In genomic region chr11:76312805-76313204, GRCm38 (mm10) we compare ENCODE assay signal across 16 mouse cellular contexts.
DNase-seq lines count a peak whose midpoint lies in the region; ATAC-seq and TF ChIP-seq lines count a peak whose summit lies in the region.
"Had no signal": no experiment of that assay in that cellular context is flagged by ENCODE, and none has a peak within 500 bp of the region (broad histone marks: within the 10 kb centered on the region; RNA-seq: fewer than 3 reads in every experiment).

No protein-coding gene starts in this region.

- TF ChIP-seq POLR2A in myocyte (IDR thresholded peaks at IDR 0.05; ENCODE audit: insufficient read length, low read depth), result no peak

- no peak overlapping the region for H3K9ac ChIP-seq in heart, embryonic 16.5 days (ENCODE audit: low read length)
- H3K9ac ChIP-seq in embryonic facial prominence, embryonic 14.5 days (ENCODE audit: low read depth, low read length), result no peak overlapping the region
- H3K9ac ChIP-seq: hindbrain, embryonic 12.5 days; liver, embryonic 14.5 days; midbrain, embryonic 12.5 days had no signal

- no peaks in the 10 kb centered on the region for H3K9me3 ChIP-seq in heart, embryonic 16.5 days (replicated peaks; ENCODE audit: control insufficient read depth, low read length)
- no peaks in the 10 kb centered on the region for H3K9me3 ChIP-seq in embryonic facial prominence, embryonic 14.5 days (ENCODE audit: control insufficient read depth, low read length)
- H3K9me3 ChIP-seq: hindbrain, embryonic 12.5 days; midbrain, embryonic 12.5 days had no signal

- ATAC-seq in heart, embryonic 16.5 days (replicated peaks; ENCODE audit: extremely low read depth, insufficient read depth, low FRiP score), result no peak
- peak; percentile 8; the same call in 1 of the 2 replicates for ATAC-seq in embryonic facial prominence, embryonic 14.5 days (ENCODE audit: low read depth)

- peaks cover 23% of the 10 kb centered on the region for H3K4me1 ChIP-seq in heart, embryonic 16.5 days (ENCODE audit: control insufficient read depth, insufficient read depth, low read length)
- peaks cover 51% of the 10 kb centered on the region for H3K4me1 ChIP-seq in embryonic facial prominence, embryonic 14.5 days (ENCODE audit: control insufficient read depth, insufficient read depth, low read length)

- no peaks in the 10 kb centered on the region for H3K36me3 ChIP-seq in heart, embryonic 16.5 days (ENCODE audit: control insufficient read depth, insufficient read depth)
- no peaks in the 10 kb centered on the region for H3K36me3 ChIP-seq in embryonic facial prominence, embryonic 14.5 days (ENCODE audit: control insufficient read depth, insufficient read depth, low read length)
- H3K36me3 ChIP-seq in myocyte (ENCODE audit: control insufficient read depth, insufficient read depth), result no peaks in the 10 kb centered on the region
- H3K36me3 ChIP-seq: hindbrain, embryonic 12.5 days; midbrain, embryonic 12.5 days had no signal

- peak overlapping the region; percentile 15; the same call in 1 of the 2 replicates for H3K27ac ChIP-seq in heart, embryonic 16.5 days (ENCODE audit: low read length)
- H3K27ac ChIP-seq in embryonic facial prominence, embryonic 14.5 days (replicated peaks; ENCODE audit: low read depth, low read length), result peak overlapping the region; percentile 87
- H3K27ac ChIP-seq: hindbrain, embryonic 12.5 days; liver, embryonic 14.5 days; midbrain, embryonic 12.5 days had no signal

- no peaks in the 10 kb centered on the region for H3K27me3 ChIP-seq in heart, embryonic 16.5 days (ENCODE audit: control insufficient read depth, insufficient read depth, low read length)
- no peaks in the 10 kb centered on the region for H3K27me3 ChIP-seq in embryonic facial prominence, embryonic 14.5 days (replicated peaks; ENCODE audit: control insufficient read depth, insufficient read depth, low read length)
- no peaks in the 10 kb centered on the region for H3K27me3 ChIP-seq in myocyte (ENCODE audit: control insufficient read depth, insufficient read depth, insufficient read length)
- H3K27me3 ChIP-seq: hindbrain, embryonic 12.5 days; midbrain, embryonic 12.5 days had no signal

- H3K79me2 ChIP-seq in myocyte (ENCODE audit: control insufficient read depth, insufficient read depth), result peaks cover 42% of the 10 kb centered on the region

- DNase-seq in heart, adult 9 months (ENCODE audit: low spot score in 2 of 2), result no peak
- peak; percentile 80 for DNase-seq in NIH3T3 (ENCODE audit: low read depth)
- DNase-seq in embryonic facial prominence, embryonic 14.5 days (ENCODE audit: low spot score), result peak; percentile 83
- no peak for DNase-seq in embryo, embryonic 11 days
- DNase-seq in layer of hippocampus, adult 9-11 months, result no peak
- DNase-seq: adrenal gland, adult 8-10 months; cerebellum, adult 9-10 months; kidney, adult 8-10 months; lung, postnatal 10 days; right cerebral cortex, postnatal 14 days; thymus, adult 2 months had no signal

- no peak overlapping the region for H3K4me2 ChIP-seq in heart, embryonic 16.5 days (ENCODE audit: low read depth, low read length)
- H3K4me2 ChIP-seq in embryonic facial prominence, embryonic 14.5 days (ENCODE audit: low read depth, low read length), result 0 out of 2 replicates have a peak overlapping the region, but pooled peaks have one; percentile 28
- H3K4me2 ChIP-seq in myocyte (ENCODE audit: low read depth), result peak overlapping the region; percentile 82
- H3K4me2 ChIP-seq: hindbrain, embryonic 12.5 days; midbrain, embryonic 12.5 days had no signal

- WGBS in heart, embryonic 16.5 days, result 48% methylated on average over 4 of the region's 4 CpGs
- 20% methylated on average over 4 of the region's 4 CpGs for WGBS in embryonic facial prominence, embryonic 14.5 days

- no peak overlapping the region for H3ac ChIP-seq in myocyte (ENCODE audit: control insufficient read depth, insufficient read length)

- H3K4me3 ChIP-seq in heart, embryonic 16.5 days (ENCODE audit: low read length), result no peak overlapping the region
- H3K4me3 ChIP-seq in embryonic facial prominence, embryonic 14.5 days (ENCODE audit: low read depth, low read length), result no peak overlapping the region
- H3K4me3 ChIP-seq in myocyte, result no peak overlapping the region
- H3K4me3 ChIP-seq: hindbrain, embryonic 12.5 days; midbrain, embryonic 12.5 days had no signal

TF ChIP-seq in myocyte, 11 proteins besides CTCF, POLR2A, EP300 and RAD21:
- TF ChIP-seq MAX (IDR thresholded peaks at IDR 0.05; ENCODE audit: low read depth) (no peak), USF1 (IDR thresholded peaks at IDR 0.05; ENCODE audit: low read depth) (no peak), MYOG (IDR thresholded peaks at IDR 0.05; ENCODE audit: control insufficient read depth in 1 of 3, insufficient read depth in 1 of 3, insufficient read length in 2 of 3, low read depth in 2 of 3) (no peak), CEBPB (IDR thresholded peaks at IDR 0.05; ENCODE audit: insufficient read depth, poor library complexity, severe bottlenecking) (0 out of 2 replicates have a peak, but pooled peaks have one; percentile 52)
TF ChIP-seq in myocyte: peak in this region for 1.

Comparison
In these comparisons a context has a peak if more than half of its experiments do, and no peak if none do; other contexts are left out.
1. DNase-seq: peak in NIH3T3 (single experiment) and embryonic facial prominence, embryonic 14.5 days (single experiment); none in heart, adult 9 months (0 of 2), embryo, embryonic 11 days (single experiment) and layer of hippocampus, adult 9-11 months (single experiment).